Mouse (Mus musculus) activated CD4-positive, CD25-positive, alpha-beta regulatory T cell, adult 9 weeks (primary cell): ENCODE data around the gene Tgoln1. TPM values are rescaled to one million over a fixed set of nuclear protein-coding genes. Genes with fewer than 3 reads are reported as not detected.

ENCODE experiments used
- polyA plus RNA-seq: library from polyadenylated mRNA; unstranded; fragments of 100-300 nt; shearing (Covaris generic); gene quantifications from one replicate; pipeline ENCODE4 v1.2.1, GENCODE M21; 2017

Tgoln1 gene
- polyA plus RNA-seq = 133 TPM

GRCm38 (mm10) chr6:72616643-72617288 lies at the start of gene Tgoln1:
Gene Tgoln1 (minus strand): TSS chr6:72617000.

GRCm38 (mm10) chr6:72597956-72598753 lies 18.6 kb downstream of the Tgoln1 start, which contains the start of the genes Elmod3 and Retsat:
Gene Elmod3 (minus strand): TSS chr6:72598413.
Gene Retsat (plus strand): TSS chr6:72598475.

Other genes with a start within 250 kb of the Tgoln1 start
- gene Vamp5, start 236.5 kb downstream of the Tgoln1 start, polyA plus RNA-seq = 61.5 TPM
- 299 TPM for gene Vamp8, start 226.3 kb downstream of the Tgoln1 start, polyA plus RNA-seq
- gene Ggcx, start 202.7 kb downstream of the Tgoln1 start, polyA plus RNA-seq = 10.9 TPM
- gene Mat2a, start 177.4 kb downstream of the Tgoln1 start, polyA plus RNA-seq = 388 TPM
- not detected for gene Sh2d6, start 95.3 kb downstream of the Tgoln1 start, polyA plus RNA-seq
- gene Capg, start 72.6 kb downstream of the Tgoln1 start, polyA plus RNA-seq = 690 TPM
- 21.5 TPM for gene Elmod3, start 18.6 kb downstream of the Tgoln1 start, polyA plus RNA-seq
- 4.9 TPM for gene Retsat, start 18.5 kb downstream of the Tgoln1 start, polyA plus RNA-seq
- gene Tcf7l1, start 172.3 kb upstream of the Tgoln1 start, polyA plus RNA-seq = 2.7 TPM